Mouse (Mus musculus): ENCODE data around the gene Ints6.

Ints6 gene

GRCm38 (mm10) chr14:62765398-62765797 lies 4.4 kb upstream of the Ints6 start:
- no peaks in the 10 kb centered on the region for H3K27me3 ChIP-seq (ENCODE audit: control insufficient read depth, insufficient read depth, low read length, poor library complexity, severe bottlenecking)
- no peak for DNase-seq (ENCODE audit: low read depth, low spot score)
- H3K36me3 ChIP-seq (ENCODE audit: control insufficient read depth, insufficient read depth, low read length, poor library complexity, severe bottlenecking), result no peaks in the 10 kb centered on the region

DNA sequence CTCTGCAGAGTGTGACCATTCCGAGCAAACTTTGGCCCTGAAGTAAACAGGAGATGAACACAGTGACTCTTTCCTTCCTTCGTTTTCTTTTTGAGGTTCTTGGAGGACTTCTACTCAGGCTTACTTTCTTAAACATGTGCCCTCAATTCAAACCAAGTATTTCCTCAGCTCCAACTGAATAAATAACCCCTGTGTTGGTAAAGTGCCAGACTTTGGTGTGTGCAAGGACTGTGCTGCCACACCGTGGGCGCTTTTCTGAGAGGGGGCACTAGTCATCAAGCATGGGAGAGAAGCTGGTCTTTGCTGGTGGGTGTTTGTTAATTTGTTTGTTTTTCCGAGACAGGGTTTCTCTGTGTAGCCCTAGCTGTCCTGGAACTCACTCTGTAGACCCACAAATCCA lies 3.4 kb upstream of the Ints6 start:
- Histone ChIP-seq H3K36me3 (ENCODE audit: control insufficient read depth, insufficient read depth, low read length, poor library complexity, severe bottlenecking) (no peaks in the 10 kb centered on the region), H3K27me3 (ENCODE audit: control insufficient read depth, insufficient read depth, low read length, poor library complexity, severe bottlenecking) (no peaks in the 10 kb centered on the region)
- DNase-seq (ENCODE audit: low read depth, low spot score), result peak; percentile 18

DNA sequence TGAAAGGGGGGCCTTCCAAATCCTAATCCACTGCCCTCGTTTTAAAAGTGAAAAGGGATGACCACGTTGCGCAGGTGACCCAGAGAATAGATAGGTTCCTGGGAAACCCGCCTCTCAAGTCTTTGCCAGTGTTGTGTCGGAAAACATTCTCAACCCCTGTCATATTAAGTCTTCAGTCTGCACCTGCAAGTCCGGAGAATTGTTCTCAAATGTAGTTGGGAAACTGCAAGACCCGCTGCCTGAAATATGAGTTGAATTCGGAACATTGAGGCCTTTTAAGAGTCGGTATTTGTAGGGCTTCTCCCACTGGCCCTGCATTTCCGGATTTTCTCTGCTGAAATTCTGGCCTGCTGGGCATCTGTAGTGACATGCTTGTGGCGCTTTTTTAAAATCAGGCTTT lies 974 bp upstream of the Ints6 start:
- Histone ChIP-seq H3K36me3 (ENCODE audit: control insufficient read depth, insufficient read depth, low read length, poor library complexity, severe bottlenecking) (no peaks in the 10 kb centered on the region), H3K27me3 (ENCODE audit: control insufficient read depth, insufficient read depth, low read length, poor library complexity, severe bottlenecking) (no peaks in the 10 kb centered on the region)
- DNase-seq (ENCODE audit: low read depth, low spot score), result no peak

- Histone ChIP-seq H3K36me3 (ENCODE audit: control insufficient read depth, insufficient read depth, low read length, poor library complexity, severe bottlenecking) (no peaks in the 10 kb centered on the region), H3K27me3 (ENCODE audit: control insufficient read depth, insufficient read depth, low read length, poor library complexity, severe bottlenecking) (no peaks in the 10 kb centered on the region)
- DNase-seq (ENCODE audit: low read depth, low spot score), result no peak
Observed at GRCm38 (mm10) chr14:62760321-62761035, 491 bp downstream of the Ints6 start.

GRCm38 (mm10) chr14:62759771-62760320 lies 1.1 kb downstream of the Ints6 start:
- DNase-seq (ENCODE audit: low read depth, low spot score), result peak; percentile 76
- H3K27me3 ChIP-seq (ENCODE audit: control insufficient read depth, insufficient read depth, low read length, poor library complexity, severe bottlenecking), result no peaks in the 10 kb centered on the region

DNA sequence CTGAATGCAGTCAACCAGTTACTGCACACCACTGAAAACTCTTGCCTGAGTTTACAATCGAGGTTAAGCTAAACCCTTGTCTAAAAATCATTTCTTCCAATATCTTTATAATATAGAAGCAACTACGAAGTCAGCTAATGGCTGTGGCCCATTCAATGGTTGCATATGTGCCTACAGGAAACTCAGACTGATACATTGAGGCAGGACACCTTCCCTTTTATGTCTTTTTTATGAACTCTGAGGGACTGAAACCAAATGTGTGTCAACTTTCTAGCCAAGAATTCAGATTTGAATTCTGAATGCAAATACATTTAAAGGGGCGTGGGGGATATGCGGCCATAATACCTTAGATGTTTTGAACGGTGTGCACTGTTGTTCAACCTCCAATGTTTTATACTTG lies 2.3 kb downstream of the Ints6 start:
- no peaks in the 10 kb centered on the region for H3K36me3 ChIP-seq (ENCODE audit: control insufficient read depth, insufficient read depth, low read length, poor library complexity, severe bottlenecking)
- no peak for DNase-seq (ENCODE audit: low read depth, low spot score)
- no peaks in the 10 kb centered on the region for H3K27me3 ChIP-seq (ENCODE audit: control insufficient read depth, insufficient read depth, low read length, poor library complexity, severe bottlenecking)

More at GRCm38 (mm10) chr14:62759771-62760320, 1.1 kb downstream of the Ints6 start:
- H3K36me3 ChIP-seq (ENCODE audit: control insufficient read depth, insufficient read depth, low read length, poor library complexity, severe bottlenecking), result no peaks in the 10 kb centered on the region

DNA sequence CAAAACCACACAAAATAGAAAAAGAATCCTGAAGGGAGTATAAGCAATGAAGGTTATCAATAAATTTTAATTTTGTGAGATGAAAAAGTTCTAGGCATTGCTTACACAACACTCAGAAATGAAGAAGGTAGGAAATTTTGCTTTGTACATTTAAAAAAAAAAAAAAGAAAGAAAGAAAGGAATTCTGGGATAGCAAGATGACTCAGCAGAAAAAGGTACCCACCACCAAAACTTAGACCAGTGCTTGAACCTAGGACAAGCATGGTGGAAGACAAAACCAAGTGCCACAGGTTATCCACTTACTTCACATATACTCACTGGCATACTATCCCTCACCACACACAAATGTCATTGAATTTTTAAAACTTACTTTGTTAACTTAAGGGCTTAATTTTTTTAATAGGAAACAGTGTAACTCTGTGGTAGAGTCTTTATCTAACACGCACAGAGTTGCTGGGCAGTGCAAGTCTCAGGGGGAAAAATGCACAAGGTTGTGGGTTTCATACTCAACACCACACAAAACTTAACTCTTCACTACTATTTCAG lies 5.8 kb downstream of the Ints6 start:
- Histone ChIP-seq H3K36me3 (ENCODE audit: control insufficient read depth, insufficient read depth, low read length, poor library complexity, severe bottlenecking) (no peaks in the 10 kb centered on the region), H3K27me3 (ENCODE audit: control insufficient read depth, insufficient read depth, low read length, poor library complexity, severe bottlenecking) (no peaks in the 10 kb centered on the region)
- no peak for DNase-seq (ENCODE audit: low read depth, low spot score)

DNA sequence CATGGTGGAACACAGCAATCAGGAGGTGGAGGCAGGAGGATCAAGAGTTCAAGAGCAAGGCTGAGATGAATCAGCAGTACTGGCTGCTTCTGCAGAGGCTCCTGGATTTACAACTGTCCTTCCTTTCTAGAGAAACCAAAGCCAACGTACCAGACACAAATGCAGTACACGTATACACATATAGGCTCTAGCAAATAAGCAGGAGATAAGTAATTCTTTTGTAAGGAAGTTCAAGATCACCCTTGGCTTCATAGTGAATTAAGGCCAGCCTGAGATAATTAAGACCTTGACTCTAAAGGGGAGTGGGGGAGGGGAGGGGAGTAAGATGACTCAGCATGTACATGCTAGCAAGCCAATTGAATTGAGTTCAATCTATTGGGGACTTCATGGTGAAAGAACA lies 9.5 kb downstream of the Ints6 start:
- Histone ChIP-seq H3K27me3 (ENCODE audit: control insufficient read depth, insufficient read depth, low read length, poor library complexity, severe bottlenecking) (no peaks in the 10 kb centered on the region), H3K36me3 (ENCODE audit: control insufficient read depth, insufficient read depth, low read length, poor library complexity, severe bottlenecking) (no peaks in the 10 kb centered on the region)
- no peak for DNase-seq (ENCODE audit: low read depth, low spot score)

GRCm38 (mm10) chr14:62735646-62736045 lies 25.3 kb downstream of the Ints6 start:
- no peaks in the 10 kb centered on the region for H3K27me3 ChIP-seq (ENCODE audit: control insufficient read depth, insufficient read depth, low read length, poor library complexity, severe bottlenecking)
- DNase-seq (ENCODE audit: low read depth, low spot score), result peak; percentile 69
- peaks cover 4% of the 10 kb centered on the region; the same call in 1 of the 2 replicates for H3K36me3 ChIP-seq (ENCODE audit: control insufficient read depth, insufficient read depth, low read length, poor library complexity, severe bottlenecking)

- no peaks in the 10 kb centered on the region for H3K27me3 ChIP-seq (ENCODE audit: control insufficient read depth, insufficient read depth, low read length, poor library complexity, severe bottlenecking)
- no peak for DNase-seq (ENCODE audit: low read depth, low spot score)
- peaks cover 10% of the 10 kb centered on the region; the same call in 1 of the 2 replicates for H3K36me3 ChIP-seq (ENCODE audit: control insufficient read depth, insufficient read depth, low read length, poor library complexity, severe bottlenecking)
Observed at GRCm38 (mm10) chr14:62733666-62734065, 27.3 kb downstream of the Ints6 start.

- Histone ChIP-seq H3K27me3 (ENCODE audit: control insufficient read depth, insufficient read depth, low read length, poor library complexity, severe bottlenecking) (no peaks in the 10 kb centered on the region), H3K36me3 (ENCODE audit: control insufficient read depth, insufficient read depth, low read length, poor library complexity, severe bottlenecking) (peaks cover 10% of the 10 kb centered on the region; the same call in 1 of the 2 replicates)
- DNase-seq (ENCODE audit: low read depth, low spot score), result no peak
Observed at GRCm38 (mm10) chr14:62731902-62732301, 29.1 kb downstream of the Ints6 start.

DNA sequence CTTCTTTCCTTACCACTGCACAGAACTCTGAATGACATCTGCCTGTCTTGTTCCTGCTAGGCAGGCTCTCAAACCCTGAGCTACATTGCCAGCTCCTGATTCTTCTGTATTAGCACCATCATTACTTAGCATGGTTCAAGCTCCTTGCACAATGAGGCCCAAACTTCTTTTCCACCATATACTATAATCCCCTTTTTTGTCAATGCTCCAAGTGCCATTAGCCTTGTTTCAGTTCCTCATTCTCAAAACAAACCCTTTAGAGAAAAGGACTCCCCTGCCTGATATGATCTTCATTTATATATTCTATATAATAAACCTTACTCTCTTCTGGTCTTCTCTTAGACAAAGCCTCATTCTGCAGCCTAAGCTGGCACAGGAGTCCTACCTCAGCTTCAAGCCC lies 36.4 kb downstream of the Ints6 start:
- no peaks in the 10 kb centered on the region for H3K27me3 ChIP-seq (ENCODE audit: control insufficient read depth, insufficient read depth, low read length, poor library complexity, severe bottlenecking)
- peaks cover 2% of the 10 kb centered on the region; the same call in 1 of the 2 replicates for H3K36me3 ChIP-seq (ENCODE audit: control insufficient read depth, insufficient read depth, low read length, poor library complexity, severe bottlenecking)
- DNase-seq (ENCODE audit: low read depth, low spot score), result peak; percentile 37

DNA sequence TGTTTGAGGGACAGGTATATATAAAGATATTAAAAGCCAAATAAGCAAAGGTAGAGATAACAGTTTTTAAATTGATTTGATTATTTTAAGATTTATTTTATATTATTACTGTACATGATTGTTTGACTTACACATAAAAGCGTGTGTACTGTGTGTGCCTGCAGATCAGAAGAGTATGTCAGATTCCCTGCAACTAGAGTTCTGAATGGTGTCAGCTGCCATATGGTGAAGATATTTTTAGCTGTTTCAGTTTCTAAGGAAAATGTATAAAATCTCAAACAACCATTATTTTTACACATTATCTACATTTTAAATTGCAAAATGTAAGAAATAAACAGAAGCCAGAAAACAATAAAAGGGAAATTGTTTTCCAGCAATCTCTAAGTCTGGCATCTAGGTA lies 39.3 kb downstream of the Ints6 start:
- no peaks in the 10 kb centered on the region for H3K36me3 ChIP-seq (ENCODE audit: control insufficient read depth, insufficient read depth, low read length, poor library complexity, severe bottlenecking)
- no peak for DNase-seq (ENCODE audit: low read depth, low spot score)
- no peaks in the 10 kb centered on the region for H3K27me3 ChIP-seq (ENCODE audit: control insufficient read depth, insufficient read depth, low read length, poor library complexity, severe bottlenecking)

- Histone ChIP-seq H3K36me3 (ENCODE audit: control insufficient read depth, insufficient read depth, low read length, poor library complexity, severe bottlenecking) (peaks cover 2% of the 10 kb centered on the region), H3K27me3 (ENCODE audit: control insufficient read depth, insufficient read depth, low read length, poor library complexity, severe bottlenecking) (no peaks in the 10 kb centered on the region)
- DNase-seq (ENCODE audit: low read depth, low spot score), result no peak
Observed at GRCm38 (mm10) chr14:62718161-62718560, 42.8 kb downstream of the Ints6 start.

- DNase-seq (ENCODE audit: low read depth, low spot score), result no peak
- H3K36me3 ChIP-seq (ENCODE audit: control insufficient read depth, insufficient read depth, low read length, poor library complexity, severe bottlenecking), result no peaks in the 10 kb centered on the region
- no peaks in the 10 kb centered on the region for H3K27me3 ChIP-seq (ENCODE audit: control insufficient read depth, insufficient read depth, low read length, poor library complexity, severe bottlenecking)
Observed at GRCm38 (mm10) chr14:62673646-62674045, 87.3 kb downstream of the Ints6 start.
